ENCODE assay signal across 8 mouse cellular contexts in genomic region chr19:36348161-36348800, GRCm38 (mm10). TPM values are rescaled to one million over a fixed set of nuclear protein-coding genes. Genes with fewer than 3 reads are reported as not detected.
DNase-seq lines count a peak whose midpoint lies in the region; ATAC-seq and TF ChIP-seq lines count a peak whose summit lies in the region.

Gene Pcgf5, plus strand, starts transcription at chr19:36348309.

- TF ChIP-seq POLR2A in lung, adult 2 months (IDR thresholded peaks at IDR 0.05; ENCODE audit: borderline replicate concordance, extremely low read depth, low read depth, low read length), result 0 out of 2 replicates have a peak, but pooled peaks have one; percentile 40
- TF ChIP-seq POLR2A in testis, adult 2 months (IDR thresholded peaks at IDR 0.05; ENCODE audit: control insufficient read depth, low read depth, low read length), result no peak

- intact Hi-C loops in heart, postnatal 36 days (cut with DNase I), result loop anchor here (2.0 to 5.0 kb wide), 4 partner anchors 63 to 231 kb away; no protein-coding TSS in a partner anchor

- no peak for TF ChIP-seq CTCF in layer of hippocampus, adult 2 months (conservative IDR thresholded peaks at IDR 0.05)
- TF ChIP-seq CTCF in lung, adult 2 months (IDR thresholded peaks at IDR 0.05; ENCODE audit: insufficient read depth, low read length), result no peak
- TF ChIP-seq CTCF in testis, adult 2 months (IDR thresholded peaks at IDR 0.05; ENCODE audit: control insufficient read depth, insufficient read depth, insufficient replicate concordance, low read depth, low read length), result no peak

- under 1% methylated on average over 76 of the region's 92 CpGs for WGBS in forebrain, embryonic 16.5 days
- under 1% methylated on average over 92 of the region's 92 CpGs for WGBS in lung, adult 2 months
- WGBS in neural tube, embryonic 14.5 days, result under 1% methylated on average over 84 of the region's 92 CpGs

- peak within 1 kb of the TSS; percentile 82 for H3K4me3 ChIP-seq in forebrain, embryonic 16.5 days (replicated peaks; ENCODE audit: low read length)
- peak within 1 kb of the TSS; percentile 86 for H3K4me3 ChIP-seq in layer of hippocampus, adult 2 months
- peak within 1 kb of the TSS; percentile 71 for H3K4me3 ChIP-seq in lung, adult 2 months (replicated peaks; ENCODE audit: extremely low read depth, low read depth, low read length)
- H3K4me3 ChIP-seq in neural tube, embryonic 14.5 days (ENCODE audit: low read depth, low read length), result peak within 1 kb of the TSS; percentile 78
- peak within 1 kb of the TSS; percentile 92 for H3K4me3 ChIP-seq in testis, adult 2 months (ENCODE audit: control insufficient read depth, low read depth, low read length)

- no peaks in the 10 kb centered on the region for H3K36me3 ChIP-seq in forebrain, embryonic 16.5 days (ENCODE audit: control insufficient read depth, insufficient read depth)
- H3K36me3 ChIP-seq in neural tube, embryonic 14.5 days (ENCODE audit: control insufficient read depth, insufficient read depth, low read length), result no peaks in the 10 kb centered on the region
- no peaks in the 10 kb centered on the region for H3K36me3 ChIP-seq in testis, adult 2 months (ENCODE audit: control insufficient read depth, insufficient read depth, low read length)

- no peaks in the 10 kb centered on the region for H3K9me3 ChIP-seq in forebrain, embryonic 16.5 days (ENCODE audit: control insufficient read depth, low read length)
- H3K9me3 ChIP-seq in neural tube, embryonic 14.5 days (ENCODE audit: control insufficient read depth, low read length), result no peaks in the 10 kb centered on the region

- H3K4me2 ChIP-seq in forebrain, embryonic 16.5 days (ENCODE audit: low read length), result peak within 1 kb of the TSS; percentile 93
- peak within 1 kb of the TSS; percentile 99 for H3K4me2 ChIP-seq in neural tube, embryonic 14.5 days (ENCODE audit: low read depth, low read length)

- H3K4me1 ChIP-seq in forebrain, embryonic 16.5 days (replicated peaks; ENCODE audit: control insufficient read depth, insufficient read depth, low read length), result peaks cover 12% of the 10 kb centered on the region
- peaks cover 9% of the 10 kb centered on the region for H3K4me1 ChIP-seq in lung, adult 2 months (ENCODE audit: control insufficient read depth, insufficient read depth, low read length)
- H3K4me1 ChIP-seq in neural tube, embryonic 14.5 days (ENCODE audit: control insufficient read depth, insufficient read depth, low read length), result no peaks in the 10 kb centered on the region
- H3K4me1 ChIP-seq in testis, adult 2 months (ENCODE audit: control insufficient read depth, insufficient read depth, low read length), result peaks cover 20% of the 10 kb centered on the region

- peak; percentile 88 for ATAC-seq in forebrain, embryonic 16.5 days
- ATAC-seq in neural tube, embryonic 14.5 days (ENCODE audit: low read depth), result peak; percentile 81

- peaks cover 3% of the 10 kb centered on the region for H3K27me3 ChIP-seq in forebrain, embryonic 16.5 days (replicated peaks; ENCODE audit: control insufficient read depth, insufficient read depth, low read length)
- peaks cover 25% of the 10 kb centered on the region for H3K27me3 ChIP-seq in neural tube, embryonic 14.5 days (ENCODE audit: control insufficient read depth, insufficient read depth, low read length)
- no peaks in the 10 kb centered on the region for H3K27me3 ChIP-seq in testis, adult 2 months (ENCODE audit: control insufficient read depth, insufficient read depth, low read length)

- H3K9ac ChIP-seq in forebrain, embryonic 16.5 days (replicated peaks; ENCODE audit: low read depth, low read length), result peak within 1 kb of the TSS; percentile 70
- H3K9ac ChIP-seq in neural tube, embryonic 14.5 days (replicated peaks; ENCODE audit: low read depth, low read length), result peak within 1 kb of the TSS; percentile 54

- DNase-seq in CD8-positive naive resting alpha-beta T cell, adult 2 months (ENCODE audit: low read depth in 2 of 2, low spot score in 2 of 2), result peak; percentile 66 to 72
- DNase-seq in cerebellum, adult 11-12 months, result peak; percentile 84
- peak; percentile 73 to 82 for DNase-seq in heart, postnatal 36 days
- DNase-seq in layer of hippocampus, adult 2 months (ENCODE audit: low spot score in 2 of 2), result peak; percentile 54 to 69
- DNase-seq in lung, adult 2 months, result peak; percentile 78

- no peak within 1 kb of the TSS; the same call in none of the 2 replicates for H3K27ac ChIP-seq in forebrain, embryonic 16.5 days (ENCODE audit: low read length)
- H3K27ac ChIP-seq in layer of hippocampus, adult 2 months, result peak within 1 kb of the TSS; percentile 84
- H3K27ac ChIP-seq in neural tube, embryonic 14.5 days (ENCODE audit: low read depth, low read length), result no peak within 1 kb of the TSS
- peak within 1 kb of the TSS; percentile 54; the same call in 1 of the 2 replicates for H3K27ac ChIP-seq in testis, adult 2 months (ENCODE audit: control insufficient read depth, insufficient read depth, low read depth, low read length)

RNA-seq across cellular contexts. Expression of gene Pcgf5, which starts in this region (rescaled TPM):
- polyA plus RNA-seq in forebrain, embryonic 16.5 days (2015; fragmentation: Nextera tagmentation; extraction: Ambion mirVana), result 12.3 and 15.8 TPM in 2 replicates
- total RNA-seq in heart, postnatal 36 days (2021), result 10 to 100 TPM; 68.8 to 76.0 TPM
- 10 to 100 TPM; 18.0 to 21.5 TPM for total RNA-seq in layer of hippocampus, adult 2 months (2021)
- 6.6 and 8.7 TPM in 2 replicates for polyA plus RNA-seq in lung, adult 2 months (2012; rRNA removed)
- polyA plus RNA-seq in neural tube, embryonic 14.5 days (2014; fragmentation: Nextera tagmentation; extraction: Ambion mirVana), result 4.1 and 5.3 TPM in 2 replicates
- 27.2 and 30.7 TPM in 2 replicates for polyA plus RNA-seq in testis, adult 2 months (2012; rRNA removed)

Comparison
In these comparisons a context has a peak if more than half of its experiments do, and no peak if none do; other contexts are left out.
1. H3K27ac ChIP-seq: peak in layer of hippocampus, adult 2 months (single experiment) and testis, adult 2 months (single experiment); none in forebrain, embryonic 16.5 days (single experiment) and neural tube, embryonic 14.5 days (single experiment).
2. Peak in every context shown above with its lines, with median percentiles within 50 percentile points of each other: DNase-seq and H3K4me3 ChIP-seq.